Mouse (Mus musculus) small intestine, adult 2 months (tissue): Measurements from ENCODE around the gene Rab19. TPM values are rescaled to one million over a fixed set of nuclear protein-coding genes. Genes with fewer than 3 reads are reported as not detected.
"Not testable (repeated sequence)": the region's sequence is repeated elsewhere in the genome, so short reads cannot be mapped to it uniquely, and the experiment has no call there.

Source experiments
- H3K27ac ChIP-seq: fragments of 200-500 bp; 2 replicates; pipeline ENCODE4 v1.5.1; 2012; ENCODE audit warnings: low read depth, low read length, control low read depth, inconsistent platforms; ENCODE audit not compliant: insufficient read depth
- H3K27me3 ChIP-seq: fragments of 200-500 bp; 2 replicates; pipeline ENCODE4 v1.6.1; 2012; ENCODE audit warnings: mild to moderate bottlenecking, moderate library complexity, low read length, inconsistent platforms; ENCODE audit not compliant: control insufficient read depth, insufficient read depth
- H3K36me3 ChIP-seq: fragments of 200-500 bp; 2 replicates; pipeline ENCODE4 v1.6.1; 2012; ENCODE audit warnings: mild to moderate bottlenecking, low read length, control low read depth, inconsistent platforms; ENCODE audit not compliant: control insufficient read depth, insufficient read depth
- H3K4me1 ChIP-seq: fragments of 200-500 bp; 2 replicates; pipeline ENCODE4 v1.6.1; 2012; ENCODE audit warnings: low read length, inconsistent platforms, mixed read lengths; ENCODE audit not compliant: control insufficient read depth, insufficient read depth, insufficient read length
- H3K4me3 ChIP-seq: fragments of 200-500 bp; 2 replicates; pipeline ENCODE4 v1.5.1; 2012; ENCODE audit warnings: low read depth, mild to moderate bottlenecking, control low read depth, inconsistent platforms, low read length, moderate library complexity
- CTCF ChIP-seq: fragments of 200-500 bp; IDR thresholded peaks from 2 replicates; pipeline ENCODE4 v1.5.1; 2012; ENCODE audit warnings: low read depth, mild to moderate bottlenecking, control low read depth, inconsistent platforms, low read length, moderate library complexity, mixed read lengths; ENCODE audit not compliant: insufficient replicate concordance, insufficient read length; ENCODE audit errors: extremely low read depth
- POLR2A ChIP-seq: fragments of 200-500 bp; IDR thresholded peaks from 2 replicates; pipeline ENCODE4 v1.6.1; 2012; ENCODE audit warnings: low read depth, mild to moderate bottlenecking, control low read depth, inconsistent platforms, low read length, moderate library complexity
- WGBS: fragments of 180-500 bp; shearing (Covaris S2); methylation state at CpG from one replicate; pipeline ENCODE4 v1.1.7; 2018; 5-methylcytosine and 5-hydroxymethylcytosine counted together
- polyA plus RNA-seq: library from polyadenylated mRNA; depleted of rRNA; stranded (reverse); fragments of >200 nt; gene quantifications from 2 replicates; pipeline ENCODE4 v1.2.3, GENCODE M21; 2012

Gene Rab19
- polyA plus RNA-seq, 1 experiment, result 8.3 TPM

GRCm38 (mm10) chr6:39400343-39400742 lies 19.4 kb downstream of the Rab19 start:
- whole genome bisulfite sequencing, result 67% methylated on average over 7 of the region's 7 CpGs
- Histone ChIP-seq H3K27ac (no peak overlapping the region), H3K4me3 (no peak overlapping the region), H3K4me1 (no peaks in the 10 kb centered on the region), H3K27me3 (no peaks in the 10 kb centered on the region), H3K36me3 (peaks cover 70% of the 10 kb centered on the region)
- TF ChIP-seq POLR2A, result no peak
- peak; percentile 63; the same call in 1 of the 2 replicates for TF ChIP-seq CTCF

GRCm38 (mm10) chr6:39403136-39403535 lies 22.2 kb downstream of the Rab19 start:
- TF ChIP-seq POLR2A (no peak), CTCF (no peak)
- Histone ChIP-seq H3K4me3 (no peak overlapping the region), H3K36me3 (peaks cover 67% of the 10 kb centered on the region), H3K27me3 (no peaks in the 10 kb centered on the region), H3K4me1 (no peaks in the 10 kb centered on the region), H3K27ac (no peak overlapping the region)
- 83% methylated on average over 2 of the region's 2 CpGs for WGBS

- Histone ChIP-seq H3K27me3 (no peaks in the 10 kb centered on the region), H3K36me3 (peaks cover 48% of the 10 kb centered on the region), H3K4me3 (no peak overlapping the region), H3K27ac (no peak overlapping the region), H3K4me1 (no peaks in the 10 kb centered on the region)
- no peak for TF ChIP-seq CTCF
- no peak for TF ChIP-seq POLR2A
- WGBS, result 92% methylated on average over 5 of the region's 5 CpGs
Measured at GRCm38 (mm10) chr6:39406480-39406879, 25.5 kb downstream of the Rab19 start.

GRCm38 (mm10) chr6:39414106-39414505 lies 33.1 kb downstream of the Rab19 start:
- TF ChIP-seq CTCF, result no peak
- no peak for TF ChIP-seq POLR2A
- Histone ChIP-seq H3K27me3 (no peaks in the 10 kb centered on the region), H3K4me1 (no peaks in the 10 kb centered on the region; the same call in 1 of the 2 replicates), H3K27ac (no peak overlapping the region), H3K36me3 (peaks cover 8% of the 10 kb centered on the region), H3K4me3 (no peak overlapping the region)
- 85% methylated on average over 1 of the region's 1 CpGs for WGBS

GRCm38 (mm10) chr6:39415762-39416161 lies 34.8 kb downstream of the Rab19 start:
- no peak overlapping the region for H3K4me3 ChIP-seq
- H3K27me3 ChIP-seq, result no peaks in the 10 kb centered on the region
- H3K36me3 ChIP-seq, result peaks cover 5% of the 10 kb centered on the region
- WGBS, result 65% methylated on average over 3 of the region's 5 CpGs
- H3K4me1 ChIP-seq, result peaks cover 3% of the 10 kb centered on the region; the same call in 1 of the 2 replicates
- H3K27ac ChIP-seq, result no peak overlapping the region
- TF ChIP-seq POLR2A, result no peak
- TF ChIP-seq CTCF, result peak; percentile 61; the same call in 1 of the 2 replicates

GRCm38 (mm10) chr6:39416654-39417053 lies 35.7 kb downstream of the Rab19 start:
- peak overlapping the region; percentile 43; the same call in 1 of the 2 replicates for H3K27ac ChIP-seq
- not testable (repeated sequence) for H3K4me3 ChIP-seq, H3K36me3 ChIP-seq, H3K4me1 ChIP-seq, H3K27me3 ChIP-seq

GRCm38 (mm10) chr6:39419386-39419850 lies 38.4 kb downstream of the Rab19 start:
- Histone ChIP-seq H3K27me3 (no peaks in the 10 kb centered on the region), H3K4me1 (peaks cover 6% of the 10 kb centered on the region; the same call in 1 of the 2 replicates), H3K36me3 (0 out of 2 replicates have a peak, but pooled peaks cover 1% of the 10 kb centered on the region), H3K4me3 (peak overlapping the region; percentile 97), H3K27ac (peak overlapping the region; percentile 83)
- no peak for TF ChIP-seq CTCF
- TF ChIP-seq POLR2A, result no peak
- under 1% methylated on average over 43 of the region's 43 CpGs for WGBS
